In the genomic region with DNA sequence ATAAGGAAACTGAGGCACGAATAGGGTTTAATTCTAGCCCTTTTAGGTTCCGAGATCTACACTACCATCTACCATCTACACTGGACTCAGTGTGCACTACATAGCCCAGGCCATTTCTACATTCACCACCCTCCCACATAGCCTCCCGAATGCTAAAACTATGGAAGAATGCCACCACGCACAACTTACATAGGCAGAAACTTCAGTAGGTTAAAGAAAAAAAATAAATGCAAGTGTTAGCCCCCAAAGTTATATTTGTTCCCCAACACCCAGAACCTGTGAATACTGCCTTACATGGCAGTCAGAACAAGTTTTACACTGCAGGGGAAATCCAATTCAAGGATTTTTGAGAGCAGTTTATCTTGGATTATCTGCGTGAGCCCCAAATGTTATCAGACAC, we compare ENCODE assay signal across 15 mouse cellular contexts.
"Had no signal": no experiment of that assay in that cellular context is flagged by ENCODE, and none has a peak within 500 bp of the region (broad histone marks: within the 10 kb centered on the region; RNA-seq: fewer than 3 reads in every experiment).

No protein-coding gene starts in this region.

- H3K4me1 ChIP-seq: lung, embryonic 15.5 days had no signal

- H3K27ac ChIP-seq: kidney, postnatal 0 days; layer of hippocampus, adult 2 months; liver, embryonic 14.5 days; lung, embryonic 15.5 days; stomach, postnatal 0 days had no signal

- H3K4me3 ChIP-seq: layer of hippocampus, adult 2 months; lung, embryonic 15.5 days had no signal

- ATAC-seq: intestine, postnatal 0 days had no signal

- DNase-seq: kidney, adult 2 months; kidney, postnatal 25 days; layer of hippocampus, adult 9-11 months; layer of hippocampus, postnatal 36 days; lung, adult 18-20 months; lung, postnatal 10 days; lung, postnatal 36 days; midbrain, embryonic 14.5 days; thymus, postnatal 25 days had no signal
